Mouse (Mus musculus) naive thymus-derived CD4-positive, alpha-beta T cell, adult 2 months (primary cell): ENCODE data around the gene Pla2g15.

Experiments
- DNase-seq: peaks from one replicate; pipeline ENCODE4 v3.0.0-alpha.2; 2011; ENCODE audit warnings: low read depth

The Pla2g15 gene

GRCm38 (mm10) chr8:106149801-106150652 lies at the start of gene Pla2g15:
Gene Pla2g15, plus strand, starts transcription at chr8:106150399.
- peak; percentile 94 for DNase-seq

GRCm38 (mm10) chr8:106102321-106102720 lies 47.9 kb upstream of the Pla2g15 start:
- DNase-seq = no peak

GRCm38 (mm10) chr8:106103888-106104287 lies 46.3 kb upstream of the Pla2g15 start:
- no peak for DNase-seq

- no peak for DNase-seq
Observed at GRCm38 (mm10) chr8:106106193-106106592, 44.0 kb upstream of the Pla2g15 start.

- DNase-seq = no peak
Observed at GRCm38 (mm10) chr8:106108080-106108479, 42.1 kb upstream of the Pla2g15 start.

GRCm38 (mm10) chr8:106108729-106109128 lies 41.5 kb upstream of the Pla2g15 start:
- no peak for DNase-seq

- no peak for DNase-seq
Observed at GRCm38 (mm10) chr8:106112041-106112440, 38.2 kb upstream of the Pla2g15 start.

GRCm38 (mm10) chr8:106112514-106112913 lies 37.7 kb upstream of the Pla2g15 start:
- DNase-seq = no peak

GRCm38 (mm10) chr8:106115897-106116296 lies 34.3 kb upstream of the Pla2g15 start:
- peak; percentile 76 for DNase-seq

GRCm38 (mm10) chr8:106123443-106123842 lies 26.8 kb upstream of the Pla2g15 start:
- no peak for DNase-seq

- DNase-seq = no peak
Observed at GRCm38 (mm10) chr8:106126055-106126454, 24.1 kb upstream of the Pla2g15 start.

- no peak for DNase-seq
Observed at GRCm38 (mm10) chr8:106127054-106127453, 23.1 kb upstream of the Pla2g15 start.

GRCm38 (mm10) chr8:106127882-106128410 lies 22.3 kb upstream of the Pla2g15 start:
- DNase-seq = no peak

- no peak for DNase-seq
Observed at GRCm38 (mm10) chr8:106129232-106129930, 20.8 kb upstream of the Pla2g15 start.

- DNase-seq = no peak
Observed at GRCm38 (mm10) chr8:106129997-106130396, 20.2 kb upstream of the Pla2g15 start.

- DNase-seq = no peak
Observed at GRCm38 (mm10) chr8:106130505-106130904, 19.7 kb upstream of the Pla2g15 start.

- no peak for DNase-seq
Observed at GRCm38 (mm10) chr8:106131021-106131420, 19.2 kb upstream of the Pla2g15 start.

- no peak for DNase-seq
Observed at GRCm38 (mm10) chr8:106131488-106132222, 18.5 kb upstream of the Pla2g15 start.

GRCm38 (mm10) chr8:106132356-106132755 lies 17.8 kb upstream of the Pla2g15 start:
- no peak for DNase-seq

GRCm38 (mm10) chr8:106133526-106133925 lies 16.7 kb upstream of the Pla2g15 start:
- peak; percentile 42 for DNase-seq

- DNase-seq = no peak
Observed at GRCm38 (mm10) chr8:106133946-106134345, 16.3 kb upstream of the Pla2g15 start.
